Mouse (Mus musculus) layer of hippocampus, postnatal 10 days (tissue): ENCODE results near the gene Eri2. TPM values are rescaled to one million over a fixed set of nuclear protein-coding genes. Genes with fewer than 3 reads are reported as not detected.

ENCODE experiments used
- DNase-seq, 2 experiments: peaks; one replicate each; pipeline ENCODE4 v3.0.0; 2021; ENCODE audit warnings: low spot score in 2 of 2
- long read RNA-seq: library from polyadenylated mRNA; stranded (forward); transcript quantifications from one replicate; pipeline ENCODE4 v2.0.0, GENCODE M21; 2023
- total RNA-seq, 2 experiments: library from RNA; stranded (reverse); gene quantifications; 2 replicates each; pipeline ENCODE4 v1.2.3; 2021

The Eri2 gene
- 1 to 10 TPM; 7.1 to 9.6 TPM for total RNA-seq
- long read RNA-seq, partial matches to known transcripts = 0 of 9 reads
- long read RNA-seq, other reads (novel, unspliced or antisense) = 5 of 9 reads

DNA sequence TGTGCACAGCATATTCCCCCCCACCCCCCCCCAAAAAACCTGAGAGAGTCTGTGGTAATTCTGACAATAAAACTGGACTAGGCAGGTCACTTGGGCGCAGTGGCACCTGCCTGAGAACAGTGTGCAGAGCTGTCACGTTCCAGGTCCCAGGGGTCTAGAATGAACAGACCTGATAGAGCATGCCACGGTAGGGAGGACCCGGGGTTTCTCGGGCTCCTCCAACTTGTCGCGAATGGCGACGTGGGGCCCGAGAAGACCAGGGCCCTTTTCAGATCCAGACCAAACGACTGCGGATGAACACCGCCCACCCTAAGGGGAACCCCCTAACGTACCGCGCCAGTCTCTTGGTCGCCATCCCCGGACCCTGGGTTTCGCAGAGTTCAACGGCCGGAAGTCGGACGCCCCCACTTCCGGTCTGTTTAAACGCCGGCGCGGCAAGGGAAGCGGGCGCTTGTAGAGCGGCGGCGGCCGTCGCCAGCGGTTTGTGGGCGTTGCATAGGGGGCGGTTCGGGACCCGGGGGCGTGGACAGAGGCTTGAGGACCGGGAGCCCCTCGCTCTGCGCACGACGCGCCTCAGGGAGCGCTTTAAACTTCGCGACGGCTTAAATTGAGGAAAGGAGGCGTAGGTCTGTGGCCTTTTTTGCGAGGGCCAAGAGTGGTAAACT, at the start of gene Eri2, which contains the start of gene Rexo5:
TSS of gene Eri2 (minus strand) at position 473 of the 665 bp plus-strand sequence.
TSS of gene Rexo5 (plus strand) at position 421 of the 665 bp plus-strand sequence.
- DNase-seq = peak; percentile 76 to 84

DNA sequence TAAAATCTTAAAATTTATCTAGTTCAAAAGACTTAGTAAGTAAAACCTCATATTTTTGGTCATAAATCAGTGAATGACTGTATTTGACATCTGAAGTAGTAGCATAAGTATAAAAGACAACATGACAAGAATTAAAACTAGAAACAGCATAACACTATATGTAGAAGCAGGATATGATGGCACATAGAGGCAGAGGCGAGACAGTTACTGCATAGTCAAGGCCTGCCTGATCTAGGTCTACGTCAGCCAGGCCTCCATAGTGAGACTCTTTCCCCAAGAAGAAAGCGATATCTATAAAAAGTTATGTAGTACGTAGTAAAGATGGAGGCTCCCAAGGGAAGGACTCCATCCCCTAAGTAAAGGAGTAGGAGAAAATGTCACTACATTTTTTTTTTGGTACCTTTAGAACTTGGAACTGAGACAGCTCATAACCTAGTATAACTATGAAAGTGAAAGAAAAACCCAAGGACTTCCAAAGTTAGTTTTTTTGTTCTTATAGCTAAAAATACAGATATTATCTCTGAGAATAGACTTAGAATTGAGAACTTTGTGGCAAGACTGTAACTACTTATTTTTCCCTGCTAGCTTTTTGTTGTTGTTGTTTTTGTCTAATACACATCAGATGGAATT, 48.1 kb upstream of the Eri2 start:
- DNase-seq = no peak

DNA sequence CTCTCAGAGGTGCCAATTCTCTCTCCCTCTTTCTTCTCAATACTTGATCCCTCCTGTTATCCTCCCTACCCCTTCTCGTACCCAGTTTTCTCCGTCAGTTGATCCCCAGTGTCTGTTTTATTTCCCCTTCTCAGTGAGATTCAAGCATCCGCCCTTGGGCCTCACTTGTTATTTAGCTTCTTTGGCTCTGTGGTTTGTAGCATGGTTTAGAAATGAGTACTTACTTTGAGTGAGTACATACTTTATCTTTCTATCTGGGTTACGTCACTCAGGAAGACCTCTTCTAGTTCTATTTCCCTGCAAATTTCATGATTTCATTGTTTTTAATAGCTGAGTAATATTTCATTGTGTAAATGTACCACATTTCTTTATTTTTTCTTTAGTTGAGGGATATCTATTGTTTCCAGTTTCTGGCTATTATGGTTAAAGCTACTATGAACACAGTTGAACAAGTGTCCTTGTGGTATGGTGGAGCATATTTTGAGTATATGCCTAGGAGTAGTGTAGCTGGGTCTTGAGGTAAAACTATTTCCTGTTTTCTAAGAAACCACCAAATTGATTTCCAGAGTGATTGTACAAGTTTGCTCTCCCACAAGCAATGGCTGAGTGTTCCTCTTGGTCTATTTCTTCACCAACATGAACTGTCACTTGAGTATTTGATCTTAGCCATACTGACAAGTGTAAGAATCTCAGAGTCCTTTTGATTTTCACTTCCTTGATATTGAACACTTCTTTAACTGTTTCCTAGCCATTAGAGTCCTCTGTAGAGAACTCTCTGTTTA, 42.3 kb upstream of the Eri2 start:
- DNase-seq = no peak

DNA sequence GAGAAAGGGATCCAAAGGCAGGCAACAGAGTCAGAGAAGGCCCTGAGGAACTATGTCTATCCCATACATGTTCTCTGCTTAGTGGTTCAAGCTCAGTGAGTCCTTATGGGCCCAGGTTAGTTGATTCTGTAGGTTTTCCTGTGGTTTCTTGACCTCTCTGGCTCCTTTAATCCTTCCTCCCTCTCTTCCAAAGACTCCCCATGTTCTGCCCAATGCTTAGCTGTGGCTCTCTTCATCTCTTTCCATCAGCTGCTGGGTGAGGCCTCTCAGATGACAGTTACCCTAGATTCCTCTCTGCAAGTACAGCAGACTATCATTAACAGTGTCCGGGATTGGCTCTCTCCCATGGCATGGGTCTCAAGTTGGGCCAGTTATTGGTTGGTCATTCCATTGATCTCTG, 41.5 kb upstream of the Eri2 start:
- no peak for DNase-seq

DNA sequence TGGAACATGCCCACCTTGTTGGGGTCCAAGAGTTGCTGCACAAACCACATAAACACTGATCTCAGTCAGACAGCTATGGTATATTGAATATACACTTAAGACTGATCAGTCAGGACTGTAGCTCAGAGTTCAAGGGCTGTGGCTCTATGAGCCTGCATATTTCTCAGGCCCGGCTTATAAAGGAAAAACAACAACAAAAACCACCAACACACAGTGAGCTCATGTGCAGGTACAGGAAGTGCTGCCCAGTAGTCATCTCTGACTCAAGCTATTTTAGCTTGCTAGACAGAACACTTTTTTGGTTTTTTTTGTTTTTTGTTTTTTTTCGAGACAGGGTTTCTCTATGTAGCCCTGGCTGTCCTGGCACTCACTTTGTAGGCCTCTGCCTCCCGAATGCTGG, 14.9 kb upstream of the Eri2 start:
- no peak for DNase-seq

DNA sequence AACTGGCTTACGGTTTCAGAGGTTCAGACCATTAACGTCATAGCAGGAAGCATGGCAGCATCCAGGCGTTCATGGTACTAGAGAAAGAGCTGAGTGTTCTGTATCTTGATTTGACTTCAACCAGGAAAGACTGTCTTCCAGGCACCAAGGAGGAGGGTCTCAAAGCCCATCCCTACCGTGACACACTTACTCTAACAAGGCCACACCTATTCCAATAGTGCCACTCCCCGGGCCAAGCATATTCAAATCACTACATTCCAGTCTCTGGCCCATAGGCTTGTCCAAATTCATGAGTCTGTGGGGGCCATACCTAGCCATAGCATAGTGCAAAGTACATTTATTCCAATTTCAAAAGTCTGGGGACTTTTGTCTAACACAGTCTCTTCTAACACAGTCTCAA, 13.5 kb upstream of the Eri2 start:
- DNase-seq = no peak

DNA sequence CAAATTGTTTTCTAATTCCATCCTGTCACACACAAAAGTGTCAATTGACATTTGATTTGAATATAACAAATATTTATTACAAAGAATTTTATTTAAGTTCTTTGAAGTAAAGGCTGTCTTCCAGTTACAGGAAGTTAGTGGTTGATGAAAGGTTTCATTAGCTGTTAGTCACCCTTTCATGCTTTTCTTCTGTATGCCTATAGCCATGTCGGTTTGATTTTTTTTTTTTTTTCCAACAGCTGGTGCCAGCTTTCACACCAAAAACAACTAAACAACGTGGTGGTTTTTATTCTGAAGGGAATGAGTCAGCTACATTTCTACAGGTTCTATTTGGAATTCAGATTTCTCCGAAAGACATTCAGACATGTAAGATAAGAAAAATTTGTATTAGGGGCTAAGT, 7.1 kb upstream of the Eri2 start:
- DNase-seq = no peak

DNA sequence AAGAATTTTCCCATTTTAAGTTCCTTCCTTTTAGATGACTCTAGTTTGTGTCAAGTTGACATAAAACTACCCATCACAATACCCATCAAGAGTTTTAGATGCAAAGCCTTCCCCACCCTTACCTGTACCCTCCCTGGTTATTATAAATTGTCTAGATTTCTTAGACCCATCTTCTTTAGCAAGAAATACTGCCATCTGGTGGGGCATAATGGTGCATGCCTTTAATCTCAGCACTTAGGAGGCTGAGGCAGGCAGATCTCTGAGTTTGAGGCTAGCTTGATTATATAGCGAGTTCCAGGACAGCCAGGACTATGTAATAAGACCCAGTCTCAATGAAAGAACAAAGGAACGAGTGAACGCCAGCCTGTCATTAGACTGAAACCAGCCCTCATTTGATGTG, 6.6 kb upstream of the Eri2 start:
- DNase-seq = no peak

DNA sequence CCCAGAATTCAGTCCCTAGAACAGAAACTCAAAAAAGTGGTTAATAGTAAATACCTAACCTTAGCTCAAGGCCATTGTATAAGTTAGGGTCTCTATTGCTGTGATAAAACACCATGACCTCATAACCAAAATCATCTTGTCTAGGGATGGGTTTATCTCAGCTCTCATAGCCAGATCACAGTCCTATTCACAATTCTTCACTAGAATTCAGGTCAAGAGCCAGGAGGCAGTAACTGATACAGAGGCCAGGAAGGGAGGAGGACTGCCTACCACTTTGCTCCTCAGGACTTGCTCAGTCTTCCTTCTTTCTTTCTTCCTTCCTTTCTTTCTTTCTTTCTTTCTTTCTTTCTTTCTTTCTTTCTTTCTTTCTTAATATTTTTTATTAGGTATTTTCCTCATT, 1.5 kb upstream of the Eri2 start:
- DNase-seq = no peak

DNA sequence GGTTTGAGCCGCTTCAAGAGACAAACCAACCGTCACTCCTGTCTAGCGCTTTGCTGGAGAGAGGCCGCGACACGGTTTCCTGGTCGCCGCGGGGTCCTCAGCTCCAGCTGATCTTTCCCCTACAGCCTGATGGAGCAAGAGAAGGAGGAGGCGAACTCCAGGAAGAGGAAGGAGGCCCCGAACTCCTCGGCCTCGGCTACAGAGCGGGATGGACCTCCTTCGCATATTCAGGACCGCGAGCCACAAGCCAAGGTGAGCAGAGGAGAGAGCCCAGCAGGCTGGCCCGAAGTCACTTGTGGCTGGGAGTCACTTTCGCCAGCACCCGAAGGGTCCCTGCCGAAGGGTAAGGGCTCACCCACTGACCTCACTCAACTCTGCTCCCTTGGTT, 387 bp upstream of the Eri2 start:
- DNase-seq = no peak

DNA sequence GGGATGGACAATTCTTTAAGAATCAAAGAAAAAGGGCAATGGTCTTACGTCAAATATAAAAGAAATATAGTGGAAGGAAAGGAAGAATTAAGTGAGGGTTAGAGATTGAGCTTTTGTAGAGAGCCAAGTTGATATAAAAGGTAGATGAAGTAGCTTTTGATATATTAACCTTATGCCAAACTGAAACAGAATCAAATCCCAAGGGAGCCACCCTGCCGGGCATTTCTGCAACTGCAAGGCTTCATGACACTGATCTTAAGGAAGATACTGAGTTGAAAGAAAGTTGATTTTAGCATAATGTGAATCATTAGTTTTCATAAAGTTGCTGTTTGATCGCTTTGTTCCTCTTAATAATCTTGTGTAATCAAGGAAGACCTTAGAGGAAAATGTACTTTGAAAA, 4.8 kb downstream of the Eri2 start:
- DNase-seq = no peak

DNA sequence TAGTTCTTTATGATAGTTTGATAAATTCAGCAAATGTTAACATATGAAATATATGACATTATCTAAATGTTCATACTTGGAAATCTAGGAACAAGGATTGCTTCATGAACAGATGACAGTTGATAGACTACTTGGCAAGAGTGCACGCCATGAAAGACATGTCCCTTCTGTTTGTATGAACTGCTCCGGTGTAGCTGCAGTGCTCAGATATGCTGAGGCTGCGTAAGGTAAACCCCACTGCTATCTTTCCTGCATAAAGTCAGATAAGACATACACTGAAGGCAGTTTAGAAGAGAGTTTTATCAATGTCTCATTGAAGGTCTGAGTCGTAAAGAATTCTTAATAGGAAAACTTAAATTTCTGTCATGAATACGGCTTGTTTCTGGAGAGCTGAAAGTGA, 8.9 kb downstream of the Eri2 start:
- DNase-seq = no peak

DNA sequence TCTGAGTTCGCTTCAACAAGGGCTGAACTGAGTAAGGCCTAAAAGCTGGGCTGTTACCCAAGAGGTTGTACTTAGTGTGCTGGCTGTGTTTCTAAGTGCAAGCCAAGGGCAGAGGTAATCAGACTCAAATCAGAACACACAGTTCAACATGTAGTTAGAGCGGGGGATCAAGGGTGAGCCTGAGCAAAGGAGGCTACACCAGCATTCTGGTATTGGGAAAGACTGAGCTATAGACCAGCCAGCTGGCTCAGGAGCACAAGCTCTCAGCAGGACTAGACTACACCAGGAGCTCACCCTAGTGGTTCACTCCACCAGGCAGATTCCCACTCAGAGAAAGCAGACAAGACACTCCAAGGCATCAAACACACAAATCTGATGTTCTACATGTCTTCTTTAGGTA, 10.4 kb downstream of the Eri2 start:
- no peak for DNase-seq

DNA sequence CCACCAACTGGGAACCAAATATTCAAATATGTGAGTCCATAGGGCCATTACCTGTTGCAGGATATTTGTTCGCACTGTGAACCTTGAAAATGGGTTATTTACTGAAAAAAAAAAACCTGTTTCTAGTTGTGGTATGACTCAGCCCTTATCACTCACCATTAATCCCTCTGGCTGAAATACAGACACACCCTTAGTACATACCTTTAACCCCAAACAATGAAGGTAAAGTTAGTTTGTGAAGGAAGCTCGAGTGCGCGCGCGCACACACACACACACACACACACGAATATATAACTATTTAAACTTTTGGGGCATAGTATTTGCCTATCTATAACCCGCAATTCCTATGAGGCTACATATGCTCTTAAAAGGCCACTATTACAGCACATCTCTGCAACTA, 24.0 kb downstream of the Eri2 start:
- no peak for DNase-seq

DNA sequence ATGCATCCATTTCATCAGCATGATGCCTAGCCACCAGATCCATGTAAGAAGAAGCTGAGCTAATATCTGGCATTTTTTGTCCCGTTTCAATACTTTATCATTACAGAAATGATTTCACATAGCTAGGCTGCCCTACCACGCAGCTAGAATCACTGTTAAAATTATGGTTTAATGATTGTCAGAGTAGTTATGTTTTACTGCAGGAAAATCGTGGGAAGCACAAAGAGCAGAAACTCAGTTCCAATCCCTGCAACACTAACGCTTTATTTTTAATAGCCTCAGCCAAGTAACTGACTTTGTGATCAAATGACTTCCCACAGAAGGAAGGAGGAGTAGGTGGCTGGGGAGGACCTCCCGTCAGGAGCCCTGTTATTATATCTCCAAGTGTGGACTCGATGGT, 26.9 kb downstream of the Eri2 start:
- no peak for DNase-seq

DNA sequence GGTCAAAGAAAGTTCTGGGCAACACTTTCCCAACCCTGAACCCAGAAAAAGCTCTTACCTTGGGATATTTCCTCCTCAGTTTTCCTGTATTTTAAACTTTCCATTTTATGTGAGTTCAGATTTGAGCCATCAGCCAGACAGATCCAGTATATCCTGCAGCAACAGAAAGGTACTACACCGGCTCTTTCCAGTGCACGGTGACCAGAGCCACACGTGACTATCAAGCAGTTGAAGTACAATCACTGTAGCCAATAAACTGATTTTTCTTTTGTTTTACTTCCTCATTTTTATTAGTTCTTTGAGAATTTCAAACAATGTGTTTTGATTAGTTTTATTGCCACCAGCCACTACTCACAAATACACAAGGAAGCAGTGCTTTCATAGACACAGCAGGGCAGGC, 29.5 kb downstream of the Eri2 start:
- DNase-seq = no peak

DNA sequence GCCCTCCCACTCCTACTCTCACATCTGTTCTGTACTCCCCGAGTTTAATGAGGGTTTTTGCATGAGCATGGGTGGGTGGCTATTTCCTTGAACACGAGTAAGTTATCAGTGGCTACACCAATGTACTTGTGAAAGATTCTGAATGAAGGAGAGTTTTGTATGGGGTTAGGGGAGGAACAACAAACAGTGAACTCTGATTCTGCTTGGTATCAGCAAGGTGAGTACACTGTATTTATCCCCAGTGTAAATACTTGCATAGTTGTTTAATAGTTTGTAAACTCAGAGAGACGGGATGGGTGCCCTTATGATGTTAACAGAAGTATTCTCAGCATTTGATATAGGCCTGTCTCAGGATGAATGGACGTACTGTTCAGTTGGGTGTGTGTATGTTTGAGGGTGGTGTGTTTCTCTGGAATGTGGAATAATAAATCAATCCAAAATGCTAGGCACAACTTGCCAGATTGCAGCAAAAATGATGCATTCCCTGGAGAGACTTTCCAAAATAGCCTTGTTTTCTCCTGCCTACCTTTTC, 31.6 kb downstream of the Eri2 start:
- DNase-seq = no peak

DNA sequence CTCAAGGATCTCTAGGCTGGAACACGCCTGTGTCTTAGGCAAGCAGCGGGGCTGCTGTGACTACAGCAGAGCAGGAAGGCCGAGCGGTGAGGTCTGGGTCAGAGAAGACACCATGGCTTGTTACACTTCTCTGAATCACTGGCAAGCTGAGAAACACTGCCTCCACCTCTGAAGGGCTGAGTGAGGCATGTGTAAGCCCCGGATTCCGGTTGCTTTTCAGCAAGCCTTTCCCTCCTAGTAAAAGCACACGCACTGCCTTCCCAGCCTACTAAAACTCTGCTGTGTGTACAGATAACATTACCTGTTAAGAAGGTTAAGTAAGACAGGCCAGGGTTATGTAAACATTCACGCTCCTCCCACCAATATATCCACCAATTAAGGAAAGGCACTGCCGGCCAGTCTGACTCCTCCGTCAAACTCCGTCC, 33.3 kb downstream of the Eri2 start, which contains the start of gene Acsm3:
TSS of gene Acsm3 (plus strand) at position 397 of the 425 bp plus-strand sequence.
- no peak for DNase-seq

DNA sequence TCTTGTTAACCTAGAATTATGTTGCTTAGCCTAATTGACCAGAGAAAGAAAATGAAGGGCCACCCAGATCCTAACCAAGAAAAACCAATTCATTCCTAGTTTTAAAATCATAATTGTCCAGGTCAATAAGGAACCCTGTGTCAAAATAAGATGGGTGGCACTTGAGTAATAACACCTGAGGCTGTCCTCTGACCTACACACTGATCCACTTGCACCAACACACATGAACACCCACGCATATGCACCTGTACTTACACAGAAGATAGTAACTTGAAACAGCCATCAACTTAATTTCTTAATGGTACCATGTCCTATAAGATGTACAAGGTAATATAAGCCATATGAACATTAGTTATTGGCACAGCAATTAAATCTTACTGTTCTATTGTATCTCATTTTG, 40.2 kb downstream of the Eri2 start:
- no peak for DNase-seq

DNA sequence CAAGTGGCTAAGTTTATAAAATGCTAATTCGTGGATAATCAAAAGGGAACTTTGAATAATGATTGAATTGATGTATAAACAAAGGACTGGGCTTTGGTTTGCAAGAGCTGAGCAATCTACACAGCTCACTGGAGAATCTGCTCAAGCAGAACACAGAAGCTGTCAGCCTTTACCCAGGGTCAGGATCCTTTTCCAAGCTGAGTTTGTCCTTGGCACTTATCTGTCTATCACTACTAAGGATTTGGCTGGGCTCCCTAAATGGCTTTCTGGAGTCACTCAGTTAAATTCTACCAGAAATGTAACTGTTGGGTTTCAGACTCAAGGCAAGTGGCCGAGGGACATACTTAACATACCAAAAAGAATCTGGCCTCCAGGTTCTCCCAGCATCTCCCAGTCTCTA, 43.9 kb downstream of the Eri2 start:
- no peak for DNase-seq

DNA sequence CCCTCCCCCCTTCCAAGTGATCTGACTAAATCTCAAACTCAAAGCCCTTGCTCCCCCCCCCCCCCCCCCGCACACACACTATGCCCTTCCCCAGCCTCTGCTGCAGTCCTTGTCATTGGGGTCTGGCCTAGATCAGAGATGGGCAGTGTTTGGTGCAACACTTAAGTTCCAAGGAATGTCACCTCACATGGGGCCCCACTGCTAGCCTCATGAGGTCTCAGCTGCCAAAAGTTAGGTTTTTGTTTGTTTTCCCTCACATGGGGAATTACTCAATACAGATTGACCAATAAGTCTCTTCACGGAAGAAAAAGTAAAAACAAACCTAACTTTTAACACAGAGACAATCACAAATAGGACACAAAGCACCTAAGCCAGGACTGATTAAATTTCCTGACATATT, 45.1 kb downstream of the Eri2 start:
- DNase-seq = no peak

DNA sequence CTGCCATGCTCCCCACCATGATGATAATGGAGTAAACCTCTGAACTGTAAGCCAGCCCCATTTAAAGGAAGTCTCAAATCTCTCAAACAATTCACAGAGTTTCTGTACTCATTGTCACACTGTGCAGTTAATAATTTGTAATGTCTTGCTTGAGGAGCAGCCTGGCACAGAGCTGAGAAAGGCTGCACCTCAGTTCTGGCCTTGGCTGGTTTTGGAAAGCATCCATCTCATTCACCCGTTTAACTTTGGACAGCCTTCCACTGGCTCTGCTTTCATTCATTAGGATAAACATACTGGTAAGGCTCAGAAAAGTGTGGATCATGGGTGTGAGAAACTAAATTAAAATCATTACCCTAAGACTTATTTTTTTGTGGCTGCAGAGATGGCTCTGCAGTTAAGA, 48.0 kb downstream of the Eri2 start:
- no peak for DNase-seq
